Mouse (Mus musculus) C2C12 (cell line): ENCODE measurements around the gene Syn3.

Experiments used
- CEBPB ChIP-seq: IDR thresholded peaks from one replicate; pipeline ENCODE4 v1.6.1; 2011; ENCODE audit warnings: low read depth, mild to moderate bottlenecking, control low read depth, moderate library complexity
- CTCF ChIP-seq: IDR thresholded peaks from one replicate; pipeline ENCODE4 v1.5.1; 2011; ENCODE audit not compliant: control insufficient read depth, insufficient read depth, insufficient read length
- FOSL1 ChIP-seq: IDR thresholded peaks from one replicate; pipeline ENCODE4 v1.8.0; 2011; ENCODE audit warnings: mild to moderate bottlenecking, low read length; ENCODE audit not compliant: poor library complexity, insufficient read depth, severe bottlenecking
- MAX ChIP-seq: IDR thresholded peaks from one replicate; pipeline ENCODE4 v1.6.1; 2011; ENCODE audit warnings: mild to moderate bottlenecking, control low read depth
- MYOD1 ChIP-seq: IDR thresholded peaks from one replicate; pipeline ENCODE4 v1.6.1; 2011; ENCODE audit warnings: low read depth; ENCODE audit not compliant: control insufficient read depth, insufficient read length
- MYOG ChIP-seq: IDR thresholded peaks from one replicate; pipeline ENCODE4 v1.6.1; 2011; ENCODE audit not compliant: control insufficient read depth, insufficient read length; ENCODE audit errors: extremely low read depth
- USF1 ChIP-seq: IDR thresholded peaks from one replicate; pipeline ENCODE4 v1.6.1; 2011; ENCODE audit warnings: low read depth, mild to moderate bottlenecking, control low read depth, moderate library complexity

GRCm38 (mm10) chr10:86410868-86411267 lies 87.8 kb downstream of the Syn3 start:
- no peak for TF ChIP-seq CTCF
- no peak for TF ChIP-seq MYOG
- no peak for TF ChIP-seq MYOD1
- no peak for TF ChIP-seq CEBPB
- no peak for TF ChIP-seq FOSL1
- TF ChIP-seq USF1 = no peak
- no peak for TF ChIP-seq MAX
